Mouse (Mus musculus): ENCODE results near the gene Isoc2a.
A peak's percentile ranks its signal among the peaks of the same experiment; 100 is the strongest.

DNA sequence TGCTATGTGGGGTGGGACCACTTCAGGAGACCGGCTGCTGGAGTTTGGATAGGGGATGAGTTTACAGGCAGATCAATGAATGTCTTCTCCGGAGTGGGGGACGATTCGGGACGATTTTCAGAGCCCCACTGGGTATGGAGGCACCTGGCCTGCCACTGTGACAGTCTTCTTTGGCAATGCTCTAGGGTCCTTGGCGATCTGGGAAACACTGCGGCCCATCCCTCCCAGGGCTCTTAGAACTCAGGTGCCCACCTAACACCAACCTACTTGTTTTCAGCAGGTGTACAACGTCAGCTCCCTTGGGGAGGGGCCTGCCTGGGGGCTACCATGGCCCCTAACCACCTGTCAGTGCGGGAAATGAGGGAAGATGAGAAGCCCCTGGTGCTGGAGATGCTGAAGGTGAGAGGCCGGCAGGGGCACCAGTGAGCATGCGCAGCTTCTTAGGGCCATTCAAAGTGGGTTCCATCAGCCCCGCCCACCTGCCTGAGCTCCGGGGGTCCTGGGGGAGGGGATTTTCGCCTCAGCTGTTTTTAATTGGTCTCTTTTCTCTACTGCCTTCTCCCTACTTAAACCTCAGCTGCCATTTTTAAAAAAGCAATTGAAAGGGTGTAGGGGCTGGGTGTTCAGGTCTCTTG, 46.1 kb downstream of the Isoc2a start:
- no peak for TF ChIP-seq EP300 (IDR thresholded peaks at IDR 0.05)
- TF ChIP-seq CTCF (IDR thresholded peaks at IDR 0.05): peak; percentile 45

Data from lung, postnatal 0 days (tissue).